Mouse (Mus musculus) thymus, adult 18-20 months (tissue): Measurements from ENCODE around the gene Trap1.
A peak's percentile ranks its signal among the peaks of the same experiment; 100 is the strongest.
"Not testable (repeated sequence)": the region's sequence is repeated elsewhere in the genome, so short reads cannot be mapped to it uniquely, and the experiment has no call there.

Source experiments
- DNase-seq, 2 experiments: peaks; one replicate each; pipeline ENCODE4 v3.0.0; 2022; ENCODE audit warnings: mixed read lengths in 2 of 2

Trap1 gene

DNA sequence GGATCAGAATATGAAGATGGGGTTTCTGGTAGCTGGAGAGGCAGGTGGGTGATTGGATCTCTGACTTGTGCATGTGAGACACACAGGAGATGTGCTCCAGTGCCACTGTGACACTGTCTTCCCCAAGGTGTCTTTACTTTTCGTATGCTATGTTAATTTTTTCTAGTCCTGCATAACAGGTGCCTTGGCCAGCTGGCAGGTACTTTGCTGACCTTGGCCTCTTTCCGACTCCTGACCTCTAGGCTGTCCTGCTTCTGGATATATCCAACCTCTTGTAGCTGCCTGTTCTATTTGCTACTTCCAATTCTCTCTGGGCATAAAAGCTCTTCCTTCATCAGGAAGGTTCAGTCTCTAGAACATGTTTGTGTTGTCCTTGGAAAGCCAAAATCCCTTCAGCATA is 42.1 kb downstream of the Trap1 start:
- no peak for DNase-seq

DNA sequence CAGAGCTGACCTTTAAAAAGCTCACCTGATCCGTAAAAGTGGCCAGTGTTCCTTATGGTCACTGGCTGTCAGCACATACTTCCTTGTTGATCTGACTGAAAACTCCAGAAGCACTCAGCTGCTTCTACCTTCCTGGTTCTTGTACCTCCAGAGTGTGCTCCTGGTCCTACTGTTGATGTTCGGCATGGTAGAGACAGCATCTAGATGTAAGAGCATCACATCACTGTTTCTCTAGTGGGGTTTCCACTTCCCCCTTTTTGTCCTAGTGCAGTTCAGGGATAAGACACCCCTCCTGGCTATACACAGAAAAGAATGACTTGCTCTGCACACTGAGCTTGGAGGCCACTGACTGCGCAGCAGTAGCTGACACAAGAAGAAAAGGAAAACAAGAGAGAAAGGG is 43.2 kb downstream of the Trap1 start:
- DNase-seq: no peak

DNA sequence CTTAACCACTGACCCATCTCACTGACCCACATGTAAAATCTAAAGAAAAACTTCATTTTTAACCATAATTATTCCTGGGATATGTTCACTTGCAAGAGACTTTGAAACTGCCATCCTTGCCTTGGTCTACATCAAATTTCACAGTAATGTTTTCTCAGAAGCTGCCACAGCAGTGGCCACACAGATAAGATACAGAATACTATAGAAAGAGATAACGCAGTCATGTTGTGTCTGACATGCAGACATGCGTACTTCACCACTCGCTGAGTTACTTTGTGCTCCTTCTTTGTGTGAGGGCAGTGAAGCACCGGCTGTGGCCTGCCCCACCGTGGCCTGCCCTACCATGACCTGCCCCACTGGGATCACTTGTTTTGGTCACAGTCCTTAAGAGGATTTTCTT is 43.7 kb downstream of the Trap1 start:
- DNase-seq: no peak

DNA sequence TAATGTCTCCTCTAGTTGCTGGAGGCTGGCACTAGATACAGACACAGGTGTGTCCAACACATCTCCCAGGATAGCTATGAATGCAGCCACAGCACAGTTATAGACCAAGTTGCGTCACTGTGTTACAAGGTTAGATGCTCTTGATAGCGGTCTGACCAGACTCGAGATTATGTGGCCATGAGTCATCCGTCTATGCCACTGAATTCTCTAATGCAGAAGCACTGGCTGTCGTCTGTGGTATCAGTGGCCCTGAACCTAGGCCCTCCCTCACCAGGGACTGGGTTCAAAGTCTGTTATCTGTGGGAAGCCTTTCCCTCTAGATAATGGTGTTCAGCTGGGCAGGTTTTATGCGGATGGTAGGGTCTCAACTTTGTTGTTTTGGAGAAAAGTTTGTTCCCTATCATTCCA is 45.3 kb downstream of the Trap1 start:
- no peak for DNase-seq

DNA sequence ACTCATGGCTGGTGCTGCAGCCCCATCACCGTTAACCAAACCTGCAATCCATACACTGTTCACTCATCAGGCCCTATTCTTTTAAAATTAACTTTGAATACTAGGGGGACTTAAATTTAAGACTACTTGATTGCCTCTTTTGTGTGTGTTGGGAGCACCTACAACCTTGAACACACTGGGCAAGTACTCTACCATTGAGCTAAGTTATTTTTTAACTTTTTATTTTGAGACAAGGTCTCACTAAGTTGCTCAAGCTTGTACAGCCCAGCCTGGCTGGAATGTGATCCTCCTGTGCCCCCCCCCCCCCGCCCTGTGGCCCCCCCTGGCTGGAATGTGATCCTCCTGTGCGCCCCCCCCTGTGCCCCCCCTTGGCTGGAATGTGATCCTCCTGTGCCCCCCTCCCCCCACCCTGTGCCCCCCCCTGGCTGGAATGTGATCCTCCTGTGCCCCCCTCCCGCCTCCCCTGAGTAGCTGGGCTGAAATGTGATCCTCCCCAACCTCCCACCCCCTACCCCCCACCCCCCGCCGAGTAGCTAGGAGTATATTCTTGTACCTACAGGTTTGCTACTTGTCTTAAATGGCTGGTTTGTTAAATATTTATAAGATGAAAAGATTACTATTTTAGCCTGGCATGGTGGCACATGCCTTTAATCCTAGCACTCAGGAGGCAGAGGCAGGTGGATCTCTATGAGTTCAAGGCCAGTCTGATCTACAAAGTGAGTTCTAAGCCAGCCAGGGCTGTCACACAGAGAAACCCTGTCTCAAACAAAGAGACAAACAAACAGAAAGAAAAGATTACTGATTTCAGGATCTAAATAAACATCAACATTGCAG is 46.0 kb downstream of the Trap1 start:
- no peak for DNase-seq

DNA sequence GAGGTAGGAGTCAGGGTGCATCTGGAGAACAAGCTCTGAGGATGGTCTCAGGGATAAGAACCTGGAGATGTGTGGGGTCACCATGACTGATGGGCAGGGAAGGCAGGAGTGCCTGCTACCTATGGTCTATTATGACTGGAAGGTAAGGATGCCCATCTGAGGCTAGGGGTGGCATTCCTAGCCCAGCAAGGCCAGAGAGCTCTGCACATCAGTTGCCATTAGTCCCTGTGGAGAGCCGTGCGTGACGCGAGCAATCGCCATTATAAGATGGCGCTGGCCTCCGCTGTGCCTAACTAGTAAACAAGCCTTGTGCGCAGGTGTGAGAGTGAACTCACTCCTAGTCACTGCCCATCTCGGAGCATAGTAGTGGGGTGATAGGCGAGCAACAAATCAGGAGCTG is 47.1 kb downstream of the Trap1 start:
- no peak for DNase-seq

DNA sequence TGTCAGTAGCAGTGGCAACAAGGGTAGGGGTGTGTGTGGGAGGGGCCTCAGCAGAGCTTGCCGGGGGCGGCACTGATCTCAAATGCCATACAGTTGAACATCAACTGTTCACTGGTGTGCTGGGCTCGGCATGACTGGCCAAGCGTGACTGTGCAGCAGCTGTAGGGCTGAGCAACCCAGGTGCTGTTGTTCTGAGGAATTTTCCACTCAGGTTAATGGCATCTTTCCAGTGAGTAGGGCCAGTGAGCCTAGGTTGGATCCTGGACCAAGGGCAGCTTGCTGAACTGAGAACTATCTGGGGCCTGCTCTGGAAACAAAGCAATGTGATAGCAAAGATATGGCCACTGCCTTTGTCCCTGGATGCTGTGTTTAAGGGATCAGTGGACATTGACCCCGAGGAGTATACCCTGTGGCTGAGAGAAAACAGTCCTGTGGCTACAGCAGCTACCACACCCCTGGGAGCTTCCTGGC is 48.2 kb downstream of the Trap1 start:
- DNase-seq: no peak

DNA sequence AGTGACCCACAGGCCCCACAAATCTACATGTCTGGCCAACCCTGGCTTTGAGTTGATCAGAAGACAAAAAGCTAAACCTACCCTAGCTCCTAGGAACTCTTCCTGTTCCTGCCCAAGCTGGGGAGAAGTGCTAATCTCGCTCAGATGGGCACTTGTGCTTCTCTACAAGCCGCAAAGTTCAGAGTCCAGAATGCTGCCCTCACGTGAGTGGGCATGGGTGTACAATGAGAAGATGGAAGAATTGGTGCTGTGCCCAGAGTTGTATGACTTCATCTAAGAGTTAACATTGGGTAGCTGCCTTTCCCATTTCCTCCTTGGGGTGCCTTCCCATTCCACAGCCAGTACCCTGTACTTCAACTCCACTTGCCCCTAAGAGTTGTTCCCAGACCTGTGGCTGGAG is 50.4 kb downstream of the Trap1 start:
- DNase-seq: no peak

DNA sequence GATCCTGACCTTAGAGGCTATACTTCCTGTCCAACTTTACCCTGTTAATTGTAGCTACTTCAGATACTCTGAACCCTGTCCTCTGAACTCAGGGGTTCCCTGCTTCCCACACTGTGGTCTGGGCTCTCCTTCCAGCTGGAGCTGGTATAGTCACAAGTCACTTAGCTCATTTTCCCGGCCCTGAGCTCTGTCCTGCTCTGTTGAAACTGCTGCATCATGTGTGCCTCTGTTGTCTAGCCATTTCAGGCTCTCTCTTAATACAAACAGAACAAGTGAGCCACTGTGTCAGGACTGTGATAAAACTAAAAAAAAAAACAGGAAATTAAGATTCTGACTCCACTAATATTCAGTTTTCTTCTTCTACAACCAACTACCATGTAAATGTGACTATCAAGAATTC is 51.0 kb downstream of the Trap1 start:
- DNase-seq: no peak

DNA sequence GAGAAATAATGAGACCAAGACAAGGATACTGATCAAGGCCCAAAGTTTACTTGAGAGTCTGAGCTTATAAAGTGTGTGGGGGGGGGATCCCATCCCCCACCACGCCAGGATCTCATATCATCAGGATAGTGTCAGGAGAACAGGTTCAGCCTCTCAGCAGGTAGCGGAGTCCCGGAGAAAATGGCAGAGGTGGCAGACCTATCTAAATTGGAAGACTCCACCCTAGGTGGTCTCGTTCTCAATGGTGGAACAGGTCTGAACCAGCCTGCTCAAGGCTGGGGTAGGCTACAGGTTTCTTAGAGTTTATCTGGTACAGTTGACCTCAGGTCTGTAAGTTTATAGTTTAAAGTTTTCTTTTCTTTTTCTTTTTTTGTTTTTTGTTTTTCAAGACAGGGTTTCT is 54.9 kb downstream of the Trap1 start:
- no peak for DNase-seq

DNA sequence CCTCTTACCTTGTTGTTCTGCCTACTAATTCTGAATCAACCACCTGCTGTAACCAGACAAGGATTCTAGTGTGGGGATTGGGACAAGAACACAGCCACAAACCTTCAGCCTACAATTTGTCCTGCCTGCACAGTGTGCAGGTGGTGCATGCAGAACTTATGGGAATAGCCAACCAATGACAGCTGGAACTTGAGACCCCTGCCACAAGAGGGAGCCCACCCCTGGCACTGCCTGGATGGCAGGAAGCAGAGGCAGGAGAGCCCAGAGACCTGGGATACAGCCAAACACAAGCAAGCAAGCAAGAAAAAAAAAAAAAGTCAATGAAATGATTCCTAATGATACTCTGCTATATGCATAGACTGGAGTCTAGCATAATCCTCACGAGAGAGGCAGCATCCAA is 56.4 kb downstream of the Trap1 start:
- DNase-seq: no peak

DNA sequence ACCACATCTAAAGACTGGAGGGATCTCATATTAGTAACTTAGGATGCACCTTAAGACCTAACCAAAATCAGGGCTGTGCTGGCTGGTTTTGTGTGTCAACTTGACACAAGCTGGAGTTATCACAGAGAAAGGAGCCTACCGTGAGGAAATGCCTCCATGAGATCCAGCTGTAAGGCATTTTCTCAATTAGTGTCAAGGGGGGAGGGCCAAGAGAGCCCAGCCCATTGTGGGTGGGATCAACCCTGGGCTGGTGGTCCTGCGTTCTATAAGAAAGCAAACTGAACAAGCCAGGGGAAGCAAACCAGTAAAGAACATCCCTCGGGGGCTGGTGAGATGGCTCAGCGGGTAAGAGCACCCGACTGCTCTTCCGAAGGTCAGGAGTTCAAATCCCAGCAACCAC is 60.2 kb downstream of the Trap1 start:
- not testable (repeated sequence) for DNase-seq

DNA sequence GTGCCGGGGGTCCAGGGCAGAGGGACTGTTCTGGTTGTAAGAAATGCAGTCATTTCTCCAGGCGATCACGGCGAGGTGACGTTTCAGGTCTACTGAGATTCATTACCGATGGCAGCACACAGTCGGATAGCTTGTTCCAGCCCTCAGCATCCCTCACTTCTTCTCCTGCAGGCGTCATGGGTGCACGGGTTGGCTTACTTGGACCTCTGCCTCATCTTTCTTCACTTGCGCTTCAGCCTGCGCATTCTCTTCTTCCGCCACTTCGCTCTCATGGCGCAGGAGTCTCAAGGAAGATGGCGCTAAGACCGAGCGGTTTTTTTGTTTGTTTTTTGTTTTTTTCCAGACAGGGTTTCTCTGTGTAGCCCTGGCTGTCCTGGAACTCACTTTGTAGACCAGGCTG is 60.8 kb downstream of the Trap1 start:
- DNase-seq: not testable (repeated sequence)

DNA sequence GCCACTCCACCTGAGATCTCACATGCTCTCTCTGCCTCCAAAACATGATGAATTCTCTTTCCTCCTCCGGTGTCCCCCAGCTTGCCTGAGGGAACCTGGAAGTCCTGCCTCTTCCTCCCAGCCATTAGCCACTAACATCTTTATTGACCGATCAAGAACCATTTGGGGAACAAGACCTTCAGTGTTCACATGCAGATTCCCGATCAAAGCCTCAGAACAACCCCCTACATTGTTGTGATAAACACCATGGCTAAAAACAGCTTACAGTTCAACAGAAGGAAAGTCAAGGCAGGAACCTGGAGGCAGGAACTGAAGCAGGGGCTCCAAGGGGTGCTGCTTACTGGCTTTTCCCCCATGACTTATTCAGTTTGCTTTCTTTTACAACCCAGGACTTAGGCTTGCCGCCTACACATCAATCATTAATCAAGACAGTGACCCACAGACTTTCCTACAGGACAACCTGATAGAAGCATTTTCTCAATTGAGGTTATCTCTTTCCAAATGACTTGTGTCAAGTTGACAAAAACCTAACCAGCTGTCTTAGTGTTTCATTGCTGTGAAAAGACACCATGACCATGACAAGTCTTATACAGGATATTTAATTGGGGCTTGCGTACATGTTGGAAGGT is 63.5 kb downstream of the Trap1 start:
- no peak for DNase-seq

DNA sequence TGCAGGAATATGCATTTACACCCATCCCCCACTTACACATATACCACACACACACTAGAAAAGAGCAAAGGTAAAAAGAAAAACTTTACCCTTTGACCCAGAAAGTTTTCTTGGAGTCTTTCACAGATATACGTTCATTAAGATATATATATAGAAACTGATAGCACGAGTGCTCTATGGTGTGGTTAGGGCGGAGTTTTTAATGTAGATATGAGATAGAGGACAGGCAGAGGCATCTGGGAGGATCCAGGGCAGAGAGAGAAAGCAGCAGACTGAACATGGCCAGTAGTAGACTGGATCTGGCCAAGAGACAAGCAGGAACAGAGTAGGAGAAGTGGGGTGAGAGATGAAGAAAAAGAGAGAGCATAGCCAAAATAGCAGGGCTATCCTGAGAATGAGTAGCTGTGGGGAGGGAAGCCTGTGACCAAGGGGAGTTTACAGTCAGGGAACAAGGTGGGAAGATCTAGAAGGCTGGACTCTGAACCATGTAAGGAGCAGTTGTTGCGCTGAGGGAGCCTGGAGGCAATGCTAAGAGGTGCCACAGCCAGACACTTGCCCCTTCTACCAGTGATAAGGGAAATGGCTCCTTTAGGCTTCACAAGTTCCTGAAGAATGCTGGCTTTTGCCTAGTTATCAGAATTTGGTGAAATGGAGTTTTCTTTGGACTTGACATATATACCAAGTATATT is 64.6 kb downstream of the Trap1 start:
- no peak for DNase-seq

DNA sequence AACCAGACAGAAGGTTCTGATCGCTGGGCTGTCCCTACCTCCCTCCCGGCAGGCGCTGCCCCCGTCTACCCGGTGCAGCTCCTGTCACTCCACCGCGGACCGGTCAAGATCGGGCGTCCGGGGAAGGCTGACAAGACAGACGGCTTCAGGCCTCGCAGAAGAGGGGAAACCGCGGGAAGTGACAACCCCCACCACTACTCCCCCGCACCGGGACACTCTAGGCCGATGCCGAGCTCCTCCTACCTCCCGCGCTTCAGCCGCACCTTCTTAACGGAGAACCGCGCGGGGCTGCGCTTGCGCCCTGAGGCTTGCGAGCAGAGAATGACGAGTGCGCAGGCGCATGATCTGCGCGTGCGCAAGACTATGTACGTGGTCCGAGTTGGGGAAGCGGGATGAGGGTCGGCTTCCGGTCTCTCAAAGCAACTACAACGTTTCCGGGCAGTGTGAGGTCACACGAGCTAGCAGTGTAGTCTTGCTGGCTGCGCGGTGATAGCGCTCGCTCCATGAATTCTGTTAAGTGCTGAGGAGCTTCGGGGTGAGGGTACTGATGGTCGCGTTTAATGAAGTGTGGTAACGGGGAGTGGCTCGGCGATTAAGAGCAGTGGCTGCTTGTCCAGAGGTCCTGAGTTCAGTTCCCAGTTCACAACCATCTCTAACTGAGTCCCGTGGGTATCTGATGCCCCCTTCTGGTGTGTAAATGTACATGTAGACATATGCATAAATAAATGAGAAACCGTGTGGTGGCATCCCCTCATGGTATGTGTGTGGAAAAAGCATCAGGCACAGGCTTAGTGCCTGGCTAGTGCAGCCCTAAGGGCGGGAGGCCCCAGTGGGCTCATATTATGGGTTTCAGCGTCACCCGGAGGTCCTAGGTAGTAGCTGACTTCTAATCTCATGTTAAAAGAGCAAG is 73.9 kb downstream of the Trap1 start, which contains the start of gene Slx4:
Gene Slx4, minus strand, starts transcription at position 282 of the 910 bp plus-strand sequence.
- peak; percentile 92 to 96 for DNase-seq
